12 mouse cellular contexts compared by ENCODE assay signal in genomic region chr3:33905679-33906007, GRCm38 (mm10).
DNase-seq lines count a peak whose midpoint lies in the region; ATAC-seq lines count a peak whose summit lies in the region.
"Had no signal": no experiment of that assay in that cellular context is flagged by ENCODE, and none has a peak within 500 bp of the region (broad histone marks: within the 10 kb centered on the region; RNA-seq: fewer than 3 reads in every experiment).

No protein-coding gene starts in this region.

- WGBS in heart, embryonic 13.5 days = 58% methylated on average over 5 of the region's 5 CpGs
- WGBS in neural tube, embryonic 11.5 days = 24% methylated on average over 5 of the region's 5 CpGs
- 21% methylated on average over 5 of the region's 5 CpGs for WGBS in limb, embryonic 12.5 days

- no peak overlapping the region for H3K27ac ChIP-seq in heart, embryonic 13.5 days (replicated peaks)
- H3K27ac ChIP-seq in neural tube, embryonic 11.5 days (ENCODE audit: low read depth, low read length) = no peak overlapping the region
- H3K27ac ChIP-seq in limb, embryonic 12.5 days = no peak overlapping the region
- H3K27ac ChIP-seq: embryonic facial prominence, embryonic 15.5 days; macrophage had no signal

- H3K4me1 ChIP-seq in heart, embryonic 13.5 days = peaks cover 24% of the 10 kb centered on the region
- no peaks in the 10 kb centered on the region for H3K4me1 ChIP-seq in neural tube, embryonic 11.5 days (ENCODE audit: control insufficient read depth, insufficient read depth, low read length)
- H3K4me1 ChIP-seq in limb, embryonic 12.5 days (replicated peaks) = peaks cover 17% of the 10 kb centered on the region
- H3K4me1 ChIP-seq: embryonic facial prominence, embryonic 15.5 days had no signal

- DNase-seq in heart, adult 11 months = no peak
- DNase-seq in neural tube, embryonic 11.5 days (ENCODE audit: low spot score) = no peak
- DNase-seq in neural tube, embryonic 10.5 days (ENCODE audit: extremely low spot score, low spot score) = no peak
- no peak for DNase-seq in layer of hippocampus, postnatal 36 days
- no peak for DNase-seq in adrenal gland, adult 2 months
- no peak for DNase-seq in layer of hippocampus, adult 9-10 months (ENCODE audit: low spot score)

- peak overlapping the region; percentile 47 for H3K4me2 ChIP-seq in heart, embryonic 13.5 days
- H3K4me2 ChIP-seq in neural tube, embryonic 11.5 days (ENCODE audit: low read depth) = peak overlapping the region; percentile 8; the same call in 1 of the 2 replicates
- peak overlapping the region; percentile 44 for H3K4me2 ChIP-seq in limb, embryonic 12.5 days
- H3K4me2 ChIP-seq: liver, embryonic 11.5 days had no signal

- H3K9ac ChIP-seq in heart, embryonic 13.5 days = no peak overlapping the region
- no peak overlapping the region for H3K9ac ChIP-seq in neural tube, embryonic 11.5 days (ENCODE audit: low read length)
- H3K9ac ChIP-seq in limb, embryonic 12.5 days (replicated peaks) = no peak overlapping the region
- H3K9ac ChIP-seq: embryonic facial prominence, embryonic 15.5 days had no signal

- no peaks in the 10 kb centered on the region for H3K36me3 ChIP-seq in heart, embryonic 13.5 days
- H3K36me3 ChIP-seq in neural tube, embryonic 11.5 days (ENCODE audit: control insufficient read depth, insufficient read depth, low read length) = no peaks in the 10 kb centered on the region
- H3K36me3 ChIP-seq in limb, embryonic 12.5 days = no peaks in the 10 kb centered on the region
- H3K36me3 ChIP-seq: embryonic facial prominence, embryonic 15.5 days had no signal

- H3K4me3 ChIP-seq in heart, embryonic 13.5 days = peak overlapping the region; percentile 13; the same call in 1 of the 2 replicates
- H3K4me3 ChIP-seq in neural tube, embryonic 11.5 days (ENCODE audit: low read depth, low read length) = no peak overlapping the region
- H3K4me3 ChIP-seq in limb, embryonic 12.5 days (replicated peaks) = no peak overlapping the region
- H3K4me3 ChIP-seq: embryonic facial prominence, embryonic 15.5 days had no signal

- no peaks in the 10 kb centered on the region for H3K9me3 ChIP-seq in heart, embryonic 13.5 days
- no peaks in the 10 kb centered on the region for H3K9me3 ChIP-seq in neural tube, embryonic 11.5 days (ENCODE audit: control insufficient read depth, low read length)
- H3K9me3 ChIP-seq in limb, embryonic 12.5 days = no peaks in the 10 kb centered on the region
- H3K9me3 ChIP-seq: embryonic facial prominence, embryonic 15.5 days had no signal

- no peaks in the 10 kb centered on the region for H3K27me3 ChIP-seq in heart, embryonic 13.5 days (replicated peaks)
- peaks cover 40% of the 10 kb centered on the region for H3K27me3 ChIP-seq in neural tube, embryonic 11.5 days (ENCODE audit: control insufficient read depth, insufficient read depth, low read length)
- H3K27me3 ChIP-seq in limb, embryonic 12.5 days = no peaks in the 10 kb centered on the region
- H3K27me3 ChIP-seq: embryonic facial prominence, embryonic 15.5 days had no signal

- no peak for ATAC-seq in heart, embryonic 13.5 days (ENCODE audit: extremely low read depth, insufficient number of reproducible peaks, low FRiP score, low TSS enrichment)
- ATAC-seq in neural tube, embryonic 11.5 days (ENCODE audit: insufficient read depth, low FRiP score, low TSS enrichment) = 0 out of 2 replicates have a peak, but pooled peaks have one; percentile 6
- no peak for ATAC-seq in limb, embryonic 12.5 days (ENCODE audit: insufficient number of reproducible peaks, insufficient read depth, low FRiP score, low TSS enrichment, low read depth)
- ATAC-seq: inflammation-experienced regulatory T-cells, adult 6 months had no signal
